Mouse (Mus musculus) intestine, embryonic 16.5 days (tissue): Measurements from ENCODE around the gene Usp2. TPM values are rescaled to one million over a fixed set of nuclear protein-coding genes. Genes with fewer than 3 reads are reported as not detected.
"Not testable (repeated sequence)": the region's sequence is repeated elsewhere in the genome, so short reads cannot be mapped to it uniquely, and the experiment has no call there.

Source experiments
- ATAC-seq: fragments of 200-750 bp; cut with Nextera tagmentation; 2 replicates; pipeline ENCODE4 v1.8.0; 2017; ENCODE audit warnings: moderate TSS enrichment, moderate library complexity
- H3K27ac ChIP-seq: fragments of 300-500 bp; sonication (generic); 2 replicates; pipeline ENCODE4 v1.5.1; 2014; ENCODE audit warnings: mild to moderate bottlenecking, low read length
- H3K27me3 ChIP-seq: fragments of 300-500 bp; sonication (generic); replicated peaks from 2 replicates; pipeline ENCODE4 v1.6.1; 2014; ENCODE audit warnings: low read length, control low read depth, mixed read lengths; ENCODE audit not compliant: control insufficient read depth, insufficient read depth
- H3K36me3 ChIP-seq: fragments of 300-500 bp; sonication (generic); 2 replicates; pipeline ENCODE4 v1.6.1; 2014; ENCODE audit warnings: low read length, control low read depth; ENCODE audit not compliant: control insufficient read depth, insufficient read depth
- H3K4me1 ChIP-seq: fragments of 300-500 bp; sonication (generic); 2 replicates; pipeline ENCODE4 v1.6.1; 2014; ENCODE audit warnings: low read length, control low read depth, mixed read lengths; ENCODE audit not compliant: control insufficient read depth, insufficient read depth
- H3K4me2 ChIP-seq: fragments of 300-500 bp; sonication (generic); 2 replicates; pipeline ENCODE4 v1.6.1; 2014; ENCODE audit warnings: low read depth, low read length, control low read depth
- H3K4me3 ChIP-seq: fragments of 300-500 bp; sonication (generic); 2 replicates; pipeline ENCODE4 v1.5.1; 2014; ENCODE audit warnings: mild to moderate bottlenecking, low read length
- H3K9ac ChIP-seq: fragments of 300-500 bp; sonication (generic); 2 replicates; pipeline ENCODE4 v1.6.1; 2014; ENCODE audit warnings: low read depth, low read length
- H3K9me3 ChIP-seq: fragments of 300-500 bp; sonication (generic); 2 replicates; pipeline ENCODE4 v1.6.1; 2016; ENCODE audit warnings: low read length, control low read depth; ENCODE audit not compliant: control insufficient read depth
- WGBS: fragments of 180-500 bp; shearing (Covaris S2); extraction: QIAGEN DNeasy Blood & Tissue Kit; methylation state at CpG from one replicate; pipeline ENCODE4 v1.1.7; 2014; 5-methylcytosine and 5-hydroxymethylcytosine counted together
- polyA plus RNA-seq: library from polyadenylated mRNA; unstranded; fragments of >200 nt; fragmentation: Nextera tagmentation; extraction: Ambion mirVana; gene quantifications from 2 replicates; pipeline ENCODE4 v1.2.1, GENCODE M21; 2015

Gene Usp2
- polyA plus RNA-seq, 1 experiment from 2014 or later = 15.6 TPM

DNA sequence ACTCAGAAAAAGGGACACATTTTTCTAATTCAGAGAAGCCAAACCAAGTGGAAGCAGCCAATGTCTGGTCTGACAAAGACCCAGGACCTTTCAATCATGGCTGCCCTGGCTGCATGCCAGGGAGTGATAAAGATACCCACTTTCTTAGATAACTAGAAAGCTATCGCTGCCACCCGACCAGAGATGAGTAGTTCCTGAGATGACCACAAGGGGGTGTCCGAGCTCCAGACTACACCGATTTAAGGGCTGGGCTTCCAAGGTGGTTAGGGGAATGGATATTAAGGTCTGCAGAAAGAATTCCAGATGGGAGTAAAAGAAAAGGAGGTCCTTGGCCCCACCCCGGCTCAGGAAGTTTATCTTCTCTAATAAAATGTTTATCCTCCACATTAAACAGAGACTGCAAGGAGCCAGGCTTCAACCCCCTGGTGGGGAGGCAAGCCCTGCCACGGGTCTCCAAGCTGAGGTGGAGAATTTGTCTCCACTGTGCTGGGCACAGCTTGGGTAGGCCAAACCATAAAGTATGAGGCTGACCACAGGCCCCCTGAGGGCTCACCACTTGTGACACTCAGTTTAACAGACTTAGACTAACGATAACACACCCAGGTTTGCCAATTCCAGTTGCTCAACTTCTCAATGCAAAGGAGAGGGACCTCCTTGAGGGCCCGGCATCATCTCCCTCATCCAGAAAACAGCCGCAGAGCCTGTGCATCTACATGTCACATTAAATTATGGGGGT lies 42.7 kb downstream of the Usp2 start:
- H3K27me3 ChIP-seq = no peaks in the 10 kb centered on the region
- 21% methylated on average over 9 of the region's 9 CpGs for WGBS
- H3K9ac ChIP-seq = peak overlapping the region; percentile 55
- 0 out of 2 replicates have a peak, but pooled peaks cover 3% of the 10 kb centered on the region for H3K36me3 ChIP-seq
- H3K9me3 ChIP-seq = no peaks in the 10 kb centered on the region
- H3K27ac ChIP-seq = no peak overlapping the region; the same call in none of the 2 replicates
- peaks cover 38% of the 10 kb centered on the region for H3K4me1 ChIP-seq
- no peak for ATAC-seq
- peak overlapping the region; percentile 16 for H3K4me3 ChIP-seq
- H3K4me2 ChIP-seq = peak overlapping the region; percentile 48

DNA sequence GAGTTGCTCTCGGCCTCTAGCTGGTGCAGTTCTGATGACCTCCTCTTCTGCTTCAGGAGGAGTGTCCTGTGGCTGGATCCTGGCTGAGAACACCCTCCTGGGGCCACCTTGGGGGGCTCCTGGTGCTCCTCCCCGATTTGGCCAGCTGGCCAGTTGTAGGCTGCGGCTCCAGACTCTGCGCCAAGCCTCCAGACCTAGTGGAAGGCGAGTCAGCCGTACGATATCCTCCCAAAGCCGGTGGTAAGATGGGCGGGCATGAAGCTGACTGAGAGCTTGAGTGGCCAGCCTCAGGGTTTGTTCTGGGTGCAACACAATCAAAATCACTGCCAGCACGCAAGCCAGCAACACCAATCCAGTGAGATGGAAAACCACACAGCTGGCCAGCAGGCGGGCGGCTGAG lies 45.1 kb downstream of the Usp2 start:
- H3K9me3 ChIP-seq, H3K27ac ChIP-seq, H3K9ac ChIP-seq, H3K27me3 ChIP-seq, H3K36me3 ChIP-seq, ATAC-seq: not testable (repeated sequence)
- Histone ChIP-seq H3K4me2 (peak overlapping the region; percentile 50), H3K4me1 (peaks cover 35% of the 10 kb centered on the region), H3K4me3 (peak overlapping the region; percentile 80; the same call in 1 of the 2 replicates)
- 47% methylated on average over 10 of the region's 12 CpGs for WGBS

DNA sequence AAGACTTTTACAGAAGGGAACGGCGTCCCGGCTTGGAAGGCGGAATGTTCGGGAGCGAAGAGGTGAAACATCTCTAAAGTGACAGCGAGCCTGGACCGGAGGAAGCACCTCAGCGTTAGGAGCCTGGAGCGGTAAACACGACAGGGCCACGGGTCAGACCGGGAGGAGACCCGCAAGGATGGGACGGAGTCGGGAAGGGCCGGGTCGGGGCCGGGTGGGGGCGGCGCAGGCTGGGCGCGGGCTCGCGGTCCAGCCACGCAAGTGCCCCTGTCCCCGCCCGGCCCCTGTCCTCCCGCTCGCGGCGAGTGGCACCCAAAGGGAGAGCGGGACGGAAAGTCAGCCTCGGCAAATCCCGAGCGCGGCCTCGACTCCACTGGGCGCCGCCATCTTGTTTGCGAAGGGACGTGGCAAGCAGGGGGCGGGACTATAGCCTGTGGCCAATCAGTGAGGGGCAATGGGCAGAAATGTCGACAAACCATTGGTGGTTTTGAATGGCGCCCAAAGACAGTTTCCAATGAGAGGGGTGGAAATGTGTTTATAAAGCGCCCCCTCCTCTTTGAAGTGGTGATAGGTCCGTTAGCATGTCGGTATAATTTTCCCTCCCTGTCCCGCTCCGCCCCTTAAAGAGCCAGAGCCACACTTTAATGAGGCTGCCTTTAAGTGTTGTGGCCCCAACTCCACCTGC lies 46.4 kb downstream of the Usp2 start, which contains the start of the genes Gm49380 and Rnf26:
TSS of gene Gm49380 (minus strand) at position 396 of the 685 bp plus-strand sequence.
TSS of gene Rnf26 (minus strand) at position 413 of the 685 bp plus-strand sequence.
- Histone ChIP-seq H3K9ac (peak within 1 kb of the TSS; percentile 84), H3K4me1 (peaks cover 22% of the 10 kb centered on the region), H3K4me3 (peak within 1 kb of the TSS; percentile 80), H3K27ac (peak within 1 kb of the TSS; percentile 74), H3K4me2 (peak within 1 kb of the TSS; percentile 50), H3K27me3 (no peaks in the 10 kb centered on the region), H3K36me3 (no peaks in the 10 kb centered on the region), H3K9me3 (no peaks in the 10 kb centered on the region)
- ATAC-seq = peak; percentile 97
- WGBS = under 1% methylated on average over 49 of the region's 51 CpGs

DNA sequence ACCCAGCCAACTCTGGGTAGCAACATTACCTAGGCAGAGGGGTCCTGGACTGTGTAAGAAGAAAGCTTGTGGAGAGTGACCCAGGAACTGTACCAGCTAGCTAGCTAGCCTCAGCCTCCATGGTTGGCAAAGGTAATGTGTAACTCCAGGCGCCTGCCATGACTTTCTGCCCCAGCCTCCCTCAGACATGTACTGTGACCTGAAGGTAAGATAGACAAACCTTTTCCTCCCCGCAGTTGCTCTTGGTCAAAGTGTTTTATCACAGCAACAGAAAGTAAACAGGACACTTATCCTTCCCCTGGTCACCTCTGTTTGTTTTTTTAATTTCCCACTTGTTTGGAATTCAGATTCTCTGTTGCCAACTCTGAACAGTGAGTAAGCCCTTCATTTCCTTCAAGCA lies 47.6 kb downstream of the Usp2 start:
- Histone ChIP-seq H3K27me3 (no peaks in the 10 kb centered on the region), H3K36me3 (no peaks in the 10 kb centered on the region), H3K27ac (no peak overlapping the region), H3K9me3 (no peaks in the 10 kb centered on the region), H3K9ac (no peak overlapping the region), H3K4me1 (peaks cover 13% of the 10 kb centered on the region), H3K4me3 (no peak overlapping the region), H3K4me2 (no peak overlapping the region)
- 58% methylated on average over 2 of the region's 2 CpGs for WGBS
- ATAC-seq = no peak

DNA sequence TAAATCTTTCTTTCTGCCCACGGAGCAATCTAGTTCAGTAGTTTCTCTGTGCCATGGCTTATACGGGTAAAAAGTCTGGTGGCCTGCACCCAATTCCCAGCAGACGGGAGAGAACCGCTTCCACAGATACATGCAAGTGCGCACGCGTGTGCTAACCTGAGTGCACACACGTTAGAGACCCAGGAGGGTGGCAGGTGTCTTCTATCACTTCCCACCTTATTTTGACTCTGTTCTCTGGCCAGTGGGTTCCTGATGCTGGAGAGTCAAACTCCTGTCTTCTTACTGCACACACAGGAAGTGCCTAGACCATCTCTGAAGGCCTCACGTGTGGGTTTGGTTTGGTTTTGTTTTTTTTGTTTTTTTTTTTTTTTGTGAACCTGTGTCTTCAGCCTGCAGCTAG lies 48.8 kb downstream of the Usp2 start:
- no peak overlapping the region for H3K27ac ChIP-seq
- H3K27me3 ChIP-seq = no peaks in the 10 kb centered on the region
- no peak overlapping the region for H3K4me2 ChIP-seq
- H3K9ac ChIP-seq = no peak overlapping the region
- no peaks in the 10 kb centered on the region for H3K36me3 ChIP-seq
- WGBS = 88% methylated on average over 9 of the region's 9 CpGs
- no peak overlapping the region for H3K4me3 ChIP-seq
- H3K9me3 ChIP-seq = no peaks in the 10 kb centered on the region
- peaks cover 1% of the 10 kb centered on the region; the same call in 1 of the 2 replicates for H3K4me1 ChIP-seq
- ATAC-seq = no peak

DNA sequence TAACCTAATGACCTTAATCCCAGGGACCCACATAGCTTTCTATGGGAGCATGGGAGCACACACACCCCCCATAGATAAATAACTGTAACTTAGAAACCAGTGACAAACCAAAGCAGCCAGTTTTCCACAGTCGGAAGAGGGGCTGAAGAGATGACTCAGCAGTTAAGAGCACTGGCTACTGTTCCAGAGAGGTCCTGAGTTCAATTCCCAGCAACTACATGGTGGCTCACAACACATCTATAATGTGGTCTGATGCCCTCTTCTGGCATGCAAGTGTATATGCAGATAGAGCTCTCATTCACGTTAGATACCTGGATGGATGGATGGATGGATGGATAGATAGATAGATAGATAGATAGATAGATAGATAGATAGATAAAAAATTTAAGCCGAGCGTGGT lies 49.4 kb downstream of the Usp2 start:
- no peak for ATAC-seq
- WGBS = 90% methylated on average over 4 of the region's 4 CpGs

DNA sequence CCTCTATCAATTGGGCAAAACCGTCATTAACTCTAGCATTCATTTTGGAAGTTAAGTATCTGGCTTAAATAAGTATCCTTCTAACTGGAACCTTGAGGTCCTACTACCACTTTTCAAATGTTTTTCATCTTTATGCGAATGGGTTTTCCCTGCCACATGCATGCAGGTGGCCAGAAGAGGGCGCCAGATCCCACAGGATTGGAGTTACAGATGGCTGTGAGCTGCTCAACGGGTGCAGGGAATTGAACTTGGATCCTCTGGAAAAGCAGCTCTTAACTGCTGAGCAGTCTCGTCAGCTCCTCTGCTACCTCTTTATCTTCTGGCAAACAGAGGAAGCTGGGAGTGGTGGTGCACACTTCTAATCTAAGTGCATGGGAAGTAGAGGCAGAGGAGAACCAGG lies 52.2 kb downstream of the Usp2 start:
- Histone ChIP-seq H3K4me2 (no peak overlapping the region), H3K4me3 (no peak overlapping the region), H3K9me3 (no peaks in the 10 kb centered on the region), H3K9ac (no peak overlapping the region), H3K36me3 (no peaks in the 10 kb centered on the region), H3K27me3 (no peaks in the 10 kb centered on the region), H3K4me1 (no peaks in the 10 kb centered on the region; the same call in 1 of the 2 replicates), H3K27ac (no peak overlapping the region)
- ATAC-seq = no peak
- 55% methylated on average over 5 of the region's 5 CpGs for WGBS

More for the DNA sequence above, 49.4 kb downstream of the Usp2 start:
- Histone ChIP-seq H3K4me2 (no peak overlapping the region), H3K4me3 (no peak overlapping the region), H3K9me3 (no peaks in the 10 kb centered on the region), H3K27me3 (no peaks in the 10 kb centered on the region), H3K9ac (no peak overlapping the region), H3K27ac (no peak overlapping the region), H3K36me3 (no peaks in the 10 kb centered on the region), H3K4me1 (no peaks in the 10 kb centered on the region; the same call in 1 of the 2 replicates)

DNA sequence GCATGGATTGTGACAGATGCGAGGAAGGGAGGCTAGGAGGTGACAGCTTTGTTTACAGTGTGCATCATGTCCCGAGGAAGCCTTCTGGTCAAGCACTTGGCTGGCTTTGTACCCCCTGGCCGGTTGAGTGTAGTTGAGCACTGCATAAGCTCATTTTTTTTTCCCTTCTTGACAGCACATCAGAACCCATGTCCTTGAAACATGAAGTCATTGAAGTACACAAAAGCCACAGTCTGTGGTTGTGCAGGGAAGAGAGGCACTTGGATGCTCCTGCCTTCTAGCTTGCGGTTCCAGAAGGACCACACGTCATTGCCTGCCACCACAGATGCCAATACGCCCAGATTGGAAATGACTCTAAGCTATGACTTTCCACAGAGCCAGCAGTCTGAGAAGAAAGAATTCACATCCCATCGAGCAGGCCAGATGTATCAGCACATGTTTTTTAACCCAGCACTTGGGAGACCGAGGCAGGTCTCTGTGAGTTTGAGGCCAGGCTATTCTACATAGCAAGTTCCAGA lies 53.2 kb downstream of the Usp2 start:
- Histone ChIP-seq H3K4me1 (no peaks in the 10 kb centered on the region), H3K9ac (no peak overlapping the region), H3K27me3 (no peaks in the 10 kb centered on the region), H3K4me3 (no peak overlapping the region), H3K27ac (no peak overlapping the region), H3K4me2 (no peak overlapping the region), H3K9me3 (no peaks in the 10 kb centered on the region), H3K36me3 (no peaks in the 10 kb centered on the region)
- no peak for ATAC-seq
- 63% methylated on average over 8 of the region's 8 CpGs for WGBS

DNA sequence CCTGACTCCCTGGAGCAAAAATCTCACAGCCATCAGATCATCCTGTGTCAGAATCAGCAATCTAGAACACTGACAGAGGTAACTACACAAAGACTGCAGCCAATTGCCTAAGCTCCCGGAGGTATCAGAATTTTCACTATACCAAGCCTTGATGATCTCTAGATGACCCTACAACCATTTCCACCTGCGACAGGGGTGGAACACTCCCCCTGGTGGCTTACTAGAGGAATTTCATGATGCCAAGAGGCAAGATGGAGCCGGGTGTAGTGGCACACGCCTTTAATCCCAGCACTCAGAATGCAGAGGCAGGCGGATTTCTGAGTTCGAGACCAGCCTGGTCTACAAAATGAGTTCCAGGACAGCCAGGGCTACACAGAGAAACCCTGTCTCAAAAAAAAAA lies 57.5 kb downstream of the Usp2 start:
- WGBS = 78% methylated on average over 6 of the region's 6 CpGs
- Histone ChIP-seq H3K4me1 (peaks cover 11% of the 10 kb centered on the region), H3K27ac (no peak overlapping the region), H3K4me3 (no peak overlapping the region), H3K9ac (no peak overlapping the region), H3K9me3 (no peaks in the 10 kb centered on the region), H3K4me2 (no peak overlapping the region), H3K36me3 (no peaks in the 10 kb centered on the region), H3K27me3 (no peaks in the 10 kb centered on the region)
- ATAC-seq = no peak
